Mouse (Mus musculus) hindbrain, embryonic 13.5 days (tissue): Measurements from ENCODE around the gene Kif26b. TPM values are rescaled to one million over a fixed set of nuclear protein-coding genes. Genes with fewer than 3 reads are reported as not detected.

Experiments used
- ATAC-seq: fragments of 200-750 bp; cut with Nextera tagmentation; 2 replicates; pipeline ENCODE4 v1.8.0; 2017; ENCODE audit warnings: moderate TSS enrichment; ENCODE audit not compliant: low FRiP score
- H3K27ac ChIP-seq: fragments of 300-500 bp; sonication (generic); 2 replicates; pipeline ENCODE4 v1.5.1; 2015; ENCODE audit warnings: inconsistent platforms, mild to moderate bottlenecking, moderate library complexity
- H3K27me3 ChIP-seq: fragments of 300-500 bp; sonication (generic); 2 replicates; pipeline ENCODE4 v1.6.1; 2015; ENCODE audit warnings: mild to moderate bottlenecking, inconsistent platforms
- H3K36me3 ChIP-seq: fragments of 300-500 bp; sonication (generic); 2 replicates; pipeline ENCODE4 v1.6.1; 2015; ENCODE audit warnings: mild to moderate bottlenecking, inconsistent platforms
- H3K4me1 ChIP-seq: fragments of 300-500 bp; sonication (generic); replicated peaks from 2 replicates; pipeline ENCODE4 v1.6.1; 2015; ENCODE audit warnings: inconsistent platforms
- H3K4me2 ChIP-seq: fragments of 300-500 bp; sonication (generic); 2 replicates; pipeline ENCODE4 v1.6.1; 2015; ENCODE audit warnings: inconsistent platforms, mild to moderate bottlenecking, moderate library complexity
- H3K4me3 ChIP-seq: fragments of 300-500 bp; sonication (generic); 2 replicates; pipeline ENCODE4 v1.5.1; 2015; ENCODE audit warnings: mild to moderate bottlenecking, inconsistent platforms
- H3K9ac ChIP-seq: fragments of 300-500 bp; sonication (generic); 2 replicates; pipeline ENCODE4 v1.6.1; 2015; ENCODE audit warnings: mild to moderate bottlenecking, inconsistent platforms
- H3K9me3 ChIP-seq: fragments of 300-500 bp; sonication (generic); 2 replicates; pipeline ENCODE4 v1.6.1; 2016; ENCODE audit warnings: inconsistent platforms
- WGBS: fragments of 180-500 bp; shearing (Covaris S2); methylation state at CpG from one replicate; pipeline ENCODE4 v1.1.7; 2015; 5-methylcytosine and 5-hydroxymethylcytosine counted together
- polyA plus RNA-seq: library from polyadenylated mRNA; unstranded; fragments of >200 nt; fragmentation: Nextera tagmentation; extraction: Ambion mirVana; gene quantifications from 2 replicates; pipeline ENCODE4 v1.2.1, GENCODE M21; 2015

Gene Kif26b
- polyA plus RNA-seq, 1 experiment from 2014 or later: 9.3 TPM

DNA sequence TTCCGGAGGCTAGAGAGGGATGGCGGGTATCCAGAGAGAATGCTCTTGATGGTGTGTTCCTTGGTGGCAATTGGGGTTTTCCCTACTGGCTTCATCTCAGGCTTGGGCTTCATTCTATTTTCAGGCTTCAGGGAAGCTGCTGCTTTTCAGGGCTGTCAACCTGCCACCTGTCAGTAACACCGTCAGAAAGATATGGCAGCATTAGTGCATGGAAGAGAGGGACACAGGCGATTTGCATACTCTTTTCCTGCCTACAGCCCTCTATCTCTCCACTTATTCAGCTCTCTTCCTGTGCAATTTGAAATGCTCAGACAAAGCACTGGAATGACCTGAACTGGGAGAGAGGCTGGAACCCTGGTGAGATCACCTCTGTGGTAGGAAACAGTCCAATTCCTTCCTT is 117.7 kb downstream of the Kif26b start:
- no peaks in the 10 kb centered on the region for H3K9me3 ChIP-seq
- H3K4me2 ChIP-seq: no peak overlapping the region
- no peak overlapping the region for H3K9ac ChIP-seq
- no peak overlapping the region for H3K4me3 ChIP-seq
- H3K27ac ChIP-seq: no peak overlapping the region
- no peaks in the 10 kb centered on the region for H3K36me3 ChIP-seq
- no peaks in the 10 kb centered on the region for H3K27me3 ChIP-seq
- 83% methylated on average over 4 of the region's 4 CpGs for WGBS
- H3K4me1 ChIP-seq: peaks cover 6% of the 10 kb centered on the region; the same call in 1 of the 2 replicates
- ATAC-seq: no peak

- peaks cover 6% of the 10 kb centered on the region; the same call in 1 of the 2 replicates for H3K4me1 ChIP-seq
- 83% methylated on average over 4 of the region's 4 CpGs for WGBS
- no peaks in the 10 kb centered on the region for H3K9me3 ChIP-seq
- no peaks in the 10 kb centered on the region for H3K36me3 ChIP-seq
- H3K27me3 ChIP-seq: no peaks in the 10 kb centered on the region
- H3K9ac ChIP-seq: no peak overlapping the region
- H3K27ac ChIP-seq: no peak overlapping the region
- H3K4me3 ChIP-seq: no peak overlapping the region
- ATAC-seq: no peak
- H3K4me2 ChIP-seq: no peak overlapping the region
Measured at GRCm38 (mm10) chr1:178655525-178655924, 126.6 kb downstream of the Kif26b start.

GRCm38 (mm10) chr1:178661035-178661434 is 132.1 kb downstream of the Kif26b start:
- Histone ChIP-seq H3K27ac (no peak overlapping the region), H3K36me3 (no peaks in the 10 kb centered on the region), H3K27me3 (no peaks in the 10 kb centered on the region), H3K4me2 (no peak overlapping the region), H3K4me1 (peaks cover 9% of the 10 kb centered on the region; the same call in 1 of the 2 replicates), H3K4me3 (no peak overlapping the region), H3K9ac (no peak overlapping the region), H3K9me3 (no peaks in the 10 kb centered on the region)
- WGBS: 57% methylated on average over 3 of the region's 3 CpGs
- ATAC-seq: no peak

DNA sequence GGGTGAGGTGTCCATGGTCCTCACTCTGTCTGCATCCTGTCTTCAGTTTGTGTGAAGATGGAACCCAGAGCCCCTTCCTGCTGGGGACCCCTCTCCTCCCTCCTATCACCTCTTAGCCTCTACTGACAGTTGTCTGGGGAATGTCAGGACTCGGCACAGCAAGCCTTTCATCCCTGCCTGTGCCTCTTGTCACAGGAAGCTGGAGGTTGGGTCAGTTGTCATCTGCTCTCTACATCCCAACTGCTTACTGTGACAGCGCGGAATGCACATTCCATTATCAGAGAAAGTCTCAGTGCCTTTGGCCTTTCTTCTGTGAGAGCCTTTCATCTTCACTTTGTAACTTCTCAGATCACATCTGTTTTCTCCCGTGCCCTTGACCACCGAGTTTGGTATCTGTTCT is 132.6 kb downstream of the Kif26b start:
- Histone ChIP-seq H3K4me1 (peaks cover 9% of the 10 kb centered on the region; the same call in 1 of the 2 replicates), H3K4me3 (no peak overlapping the region), H3K36me3 (no peaks in the 10 kb centered on the region), H3K27me3 (no peaks in the 10 kb centered on the region), H3K27ac (no peak overlapping the region), H3K9ac (no peak overlapping the region), H3K4me2 (no peak overlapping the region), H3K9me3 (no peaks in the 10 kb centered on the region)
- ATAC-seq: no peak
- WGBS: 49% methylated on average over 5 of the region's 5 CpGs

GRCm38 (mm10) chr1:178663539-178663938 is 134.6 kb downstream of the Kif26b start:
- no peak overlapping the region for H3K4me3 ChIP-seq
- H3K9me3 ChIP-seq: no peaks in the 10 kb centered on the region
- H3K36me3 ChIP-seq: no peaks in the 10 kb centered on the region
- H3K4me1 ChIP-seq: peaks cover 9% of the 10 kb centered on the region; the same call in 1 of the 2 replicates
- no peak overlapping the region for H3K4me2 ChIP-seq
- no peak overlapping the region for H3K9ac ChIP-seq
- no peak overlapping the region for H3K27ac ChIP-seq
- H3K27me3 ChIP-seq: no peaks in the 10 kb centered on the region
- 81% methylated on average over 1 of the region's 1 CpGs for WGBS
- ATAC-seq: no peak

GRCm38 (mm10) chr1:178664271-178664969 is 135.5 kb downstream of the Kif26b start:
- H3K4me3 ChIP-seq: no peak overlapping the region
- H3K27ac ChIP-seq: no peak overlapping the region
- H3K4me2 ChIP-seq: no peak overlapping the region
- H3K27me3 ChIP-seq: no peaks in the 10 kb centered on the region
- no peaks in the 10 kb centered on the region for H3K36me3 ChIP-seq
- ATAC-seq: no peak
- peaks cover 9% of the 10 kb centered on the region; the same call in 1 of the 2 replicates for H3K4me1 ChIP-seq
- H3K9me3 ChIP-seq: no peaks in the 10 kb centered on the region
- H3K9ac ChIP-seq: no peak overlapping the region
- 69% methylated on average over 5 of the region's 5 CpGs for WGBS

GRCm38 (mm10) chr1:178666524-178666923 is 137.6 kb downstream of the Kif26b start:
- WGBS: 75% methylated on average over 7 of the region's 7 CpGs

GRCm38 (mm10) chr1:178667808-178668207 is 138.9 kb downstream of the Kif26b start:
- Histone ChIP-seq H3K27me3 (no peaks in the 10 kb centered on the region), H3K9ac (no peak overlapping the region)

More at GRCm38 (mm10) chr1:178666524-178666923, 137.6 kb downstream of the Kif26b start:
- no peak for ATAC-seq
- H3K4me1 ChIP-seq: peaks cover 5% of the 10 kb centered on the region; the same call in 1 of the 2 replicates
- H3K9ac ChIP-seq: no peak overlapping the region
- no peaks in the 10 kb centered on the region for H3K9me3 ChIP-seq
- H3K4me3 ChIP-seq: no peak overlapping the region
- no peaks in the 10 kb centered on the region for H3K36me3 ChIP-seq
- no peaks in the 10 kb centered on the region for H3K27me3 ChIP-seq
- no peak overlapping the region for H3K4me2 ChIP-seq
- no peak overlapping the region for H3K27ac ChIP-seq

DNA sequence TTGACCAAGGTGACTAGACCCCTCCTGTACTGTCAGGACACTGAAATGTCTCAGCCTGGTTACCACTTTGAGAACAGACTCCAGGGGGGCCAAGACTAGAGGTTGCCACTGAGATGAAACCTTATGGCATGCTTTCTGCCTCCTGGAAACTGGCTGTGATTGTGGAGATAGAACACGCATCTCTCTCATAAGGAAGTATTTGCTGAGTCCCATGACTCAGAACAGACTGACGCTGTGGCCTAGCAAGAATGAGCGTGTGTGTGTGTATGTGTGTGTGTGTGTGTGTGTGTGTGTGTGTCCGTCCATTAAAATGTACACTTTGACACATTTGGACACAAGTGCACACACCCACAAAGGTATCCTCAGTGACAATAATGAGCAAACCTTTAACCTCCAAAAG is 140.0 kb downstream of the Kif26b start:
- 87% methylated on average over 4 of the region's 4 CpGs for WGBS
- Histone ChIP-seq H3K4me2 (no peak overlapping the region), H3K4me1 (peaks cover 16% of the 10 kb centered on the region), H3K9ac (no peak overlapping the region), H3K4me3 (no peak overlapping the region), H3K36me3 (no peaks in the 10 kb centered on the region), H3K27me3 (no peaks in the 10 kb centered on the region), H3K27ac (no peak overlapping the region), H3K9me3 (no peaks in the 10 kb centered on the region)
- ATAC-seq: no peak

More at GRCm38 (mm10) chr1:178667808-178668207, 138.9 kb downstream of the Kif26b start:
- 88% methylated on average over 7 of the region's 7 CpGs for WGBS
- no peaks in the 10 kb centered on the region for H3K9me3 ChIP-seq
- ATAC-seq: no peak
- no peak overlapping the region for H3K27ac ChIP-seq
- H3K4me3 ChIP-seq: no peak overlapping the region
- peaks cover 8% of the 10 kb centered on the region for H3K4me1 ChIP-seq
- H3K36me3 ChIP-seq: no peaks in the 10 kb centered on the region
- no peak overlapping the region for H3K4me2 ChIP-seq

DNA sequence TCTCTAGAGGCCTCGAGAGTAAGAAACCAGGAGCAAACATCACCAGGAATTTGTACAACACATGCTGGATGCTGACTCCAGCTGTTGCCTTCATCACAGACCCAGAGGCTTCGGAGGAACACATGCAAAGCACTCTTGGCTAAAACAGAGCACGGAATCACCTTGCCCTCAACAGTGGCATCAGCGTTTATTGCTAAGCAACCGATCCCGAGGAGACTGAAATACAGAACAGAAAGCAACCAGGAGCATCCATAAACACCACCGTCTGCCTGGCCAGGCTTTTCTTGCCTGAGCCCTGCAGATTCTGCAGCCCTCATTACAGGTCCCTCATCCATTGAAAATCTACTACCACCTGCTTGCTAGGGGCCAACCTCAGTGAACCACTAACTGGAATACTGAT is 144.1 kb downstream of the Kif26b start:
- Histone ChIP-seq H3K36me3 (no peaks in the 10 kb centered on the region), H3K27ac (0 out of 2 replicates have a peak overlapping the region, but pooled peaks have one; percentile 14), H3K9ac (no peak overlapping the region), H3K9me3 (no peaks in the 10 kb centered on the region), H3K4me2 (no peak overlapping the region), H3K27me3 (no peaks in the 10 kb centered on the region), H3K4me1 (peaks cover 22% of the 10 kb centered on the region), H3K4me3 (no peak overlapping the region)
- ATAC-seq: no peak
- WGBS: 53% methylated on average over 7 of the region's 7 CpGs

GRCm38 (mm10) chr1:178673506-178673905 is 144.6 kb downstream of the Kif26b start:
- Histone ChIP-seq H3K27me3 (no peaks in the 10 kb centered on the region), H3K4me3 (no peak overlapping the region), H3K36me3 (no peaks in the 10 kb centered on the region), H3K9ac (no peak overlapping the region), H3K4me2 (no peak overlapping the region), H3K4me1 (peaks cover 22% of the 10 kb centered on the region), H3K27ac (no peak overlapping the region), H3K9me3 (no peaks in the 10 kb centered on the region)
- WGBS: 80% methylated on average over 2 of the region's 2 CpGs
- no peak for ATAC-seq

- WGBS: 89% methylated on average over 3 of the region's 3 CpGs
- no peak overlapping the region for H3K9ac ChIP-seq
- no peak for ATAC-seq
- no peaks in the 10 kb centered on the region for H3K9me3 ChIP-seq
- no peaks in the 10 kb centered on the region for H3K27me3 ChIP-seq
- H3K27ac ChIP-seq: no peak overlapping the region
- H3K36me3 ChIP-seq: peaks cover 7% of the 10 kb centered on the region
- H3K4me3 ChIP-seq: no peak overlapping the region
- H3K4me2 ChIP-seq: no peak overlapping the region
- peaks cover 22% of the 10 kb centered on the region for H3K4me1 ChIP-seq
Measured at GRCm38 (mm10) chr1:178675542-178676252, 146.8 kb downstream of the Kif26b start.
